Mouse (Mus musculus) liver, embryonic 11.5 days (tissue): ENCODE results near the gene Bpi. TPM values are rescaled to one million over a fixed set of nuclear protein-coding genes. Genes with fewer than 3 reads are reported as not detected.

Experiments used
- ATAC-seq: fragments of 200-750 bp; cut with Nextera tagmentation; replicated peaks from 2 replicates; pipeline ENCODE4 v1.8.0; 2017; ENCODE audit warnings: moderate number of reproducible peaks, mild to moderate bottlenecking, moderate TSS enrichment, moderate library complexity; ENCODE audit not compliant: low FRiP score
- DNase-seq: peaks from one replicate; pipeline ENCODE4 v3.0.0-alpha.2; 2017; ENCODE audit warnings: low spot score
- H3K27ac ChIP-seq: fragments of 300-500 bp; sonication (generic); 2 replicates; pipeline ENCODE4 v1.5.1; 2014; ENCODE audit warnings: mild to moderate bottlenecking, low read depth, low read length, control low read depth
- H3K27me3 ChIP-seq: fragments of 300-500 bp; sonication (generic); replicated peaks from 2 replicates; pipeline ENCODE4 v1.6.1; 2014; ENCODE audit warnings: low read length, mixed read lengths; ENCODE audit not compliant: control insufficient read depth, insufficient read depth
- H3K36me3 ChIP-seq: fragments of 300-500 bp; sonication (generic); 2 replicates; pipeline ENCODE4 v1.6.1; 2014; ENCODE audit warnings: mild to moderate bottlenecking, low read length, moderate library complexity, mixed read lengths; ENCODE audit not compliant: control insufficient read depth, insufficient read depth
- H3K4me1 ChIP-seq: fragments of 300-500 bp; sonication (generic); replicated peaks from 2 replicates; pipeline ENCODE4 v1.6.1; 2014; ENCODE audit warnings: low read length, mixed read lengths; ENCODE audit not compliant: control insufficient read depth, insufficient read depth
- H3K4me2 ChIP-seq: fragments of 300-500 bp; sonication (generic); 2 replicates; pipeline ENCODE4 v1.6.1; 2014; ENCODE audit warnings: mild to moderate bottlenecking, control low read depth, moderate library complexity
- H3K4me3 ChIP-seq: fragments of 300-500 bp; sonication (generic); 2 replicates; pipeline ENCODE4 v1.5.1; 2014; ENCODE audit warnings: low read depth, low read length, control low read depth
- H3K9ac ChIP-seq: fragments of 300-500 bp; sonication (generic); 2 replicates; pipeline ENCODE4 v1.6.1; 2014; ENCODE audit warnings: low read depth, low read length, control low read depth
- H3K9me3 ChIP-seq: fragments of 300-500 bp; sonication (generic); 2 replicates; pipeline ENCODE4 v1.6.1; 2016; ENCODE audit warnings: low read length, inconsistent platforms, mixed read lengths; ENCODE audit not compliant: control insufficient read depth
- WGBS: fragments of 180-500 bp; shearing (Covaris S2); extraction: QIAGEN DNeasy Blood & Tissue Kit; methylation state at CpG from one replicate; pipeline ENCODE4 v1.1.7; 2014; 5-methylcytosine and 5-hydroxymethylcytosine counted together
- microRNA-seq: library from miRNA; unstranded; fragments of <30 nt; microRNA quantifications from one replicate; pipeline ENCODE4, GENCODE M21; 2017; ENCODE audit warnings: borderline number of aligned reads
- polyA plus RNA-seq: library from polyadenylated mRNA; unstranded; fragments of >200 nt; fragmentation: Nextera tagmentation; extraction: Ambion mirVana; gene quantifications from 2 replicates; pipeline ENCODE4 v1.2.1, GENCODE M21; 2014

Gene Bpi
- polyA plus RNA-seq, 1 experiment from 2014 or later: not detected

DNA sequence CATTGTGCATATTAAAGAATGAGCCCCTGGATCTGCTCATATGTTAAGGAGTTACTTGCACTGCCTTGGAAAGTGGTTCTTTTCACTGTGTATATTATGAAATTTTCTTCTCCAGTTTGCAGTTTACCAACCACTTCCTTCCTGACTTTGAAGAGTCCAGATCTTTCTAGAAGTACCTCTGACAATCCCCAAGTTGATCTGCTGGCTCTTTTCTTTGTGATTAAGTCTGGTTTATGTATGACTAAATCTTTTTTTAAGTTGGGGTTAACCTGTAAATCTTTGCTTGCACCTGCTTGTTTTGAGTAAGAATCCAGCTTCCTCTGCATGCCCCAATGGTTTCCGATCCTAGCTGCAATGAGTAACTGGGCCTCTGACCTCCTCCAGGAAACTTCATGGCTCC, 55.2 kb downstream of the Bpi start:
- H3K4me1 ChIP-seq: no peaks in the 10 kb centered on the region
- no peak overlapping the region for H3K27ac ChIP-seq
- no peaks in the 10 kb centered on the region for H3K27me3 ChIP-seq
- 68% methylated on average over 1 of the region's 1 CpGs for WGBS
- no peak overlapping the region for H3K4me3 ChIP-seq
- no peak overlapping the region for H3K4me2 ChIP-seq
- H3K36me3 ChIP-seq: no peaks in the 10 kb centered on the region
- DNase-seq: no peak
- H3K9me3 ChIP-seq: no peaks in the 10 kb centered on the region
- no peak for ATAC-seq
- no peak overlapping the region for H3K9ac ChIP-seq

DNA sequence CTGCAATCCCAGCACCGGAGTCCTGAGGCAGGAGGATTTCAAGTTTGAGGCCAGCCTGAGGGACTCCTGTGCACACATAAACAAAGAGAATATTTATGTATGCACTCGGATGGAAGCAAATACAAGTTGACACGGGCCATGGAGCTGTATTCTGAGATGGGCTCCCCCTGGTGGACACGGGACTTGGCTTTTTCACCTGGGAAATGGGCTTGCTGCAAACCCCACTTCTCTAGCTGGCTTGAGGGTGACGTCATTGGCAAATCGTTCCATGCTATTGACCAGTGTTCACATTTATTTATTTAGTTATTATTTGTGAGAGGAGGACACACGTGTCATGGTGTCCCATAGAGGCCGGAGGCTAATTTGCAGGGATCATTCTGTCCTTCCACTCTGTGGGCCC, 58.5 kb downstream of the Bpi start:
- no peak overlapping the region for H3K9ac ChIP-seq
- no peak overlapping the region for H3K4me2 ChIP-seq
- ATAC-seq (no peak), DNase-seq (no peak)
- no peaks in the 10 kb centered on the region for H3K4me1 ChIP-seq
- no peak overlapping the region for H3K27ac ChIP-seq
- 57% methylated on average over 8 of the region's 8 CpGs for WGBS
- H3K9me3 ChIP-seq: no peaks in the 10 kb centered on the region
- no peaks in the 10 kb centered on the region for H3K36me3 ChIP-seq
- H3K4me3 ChIP-seq: no peak overlapping the region
- H3K27me3 ChIP-seq: no peaks in the 10 kb centered on the region

DNA sequence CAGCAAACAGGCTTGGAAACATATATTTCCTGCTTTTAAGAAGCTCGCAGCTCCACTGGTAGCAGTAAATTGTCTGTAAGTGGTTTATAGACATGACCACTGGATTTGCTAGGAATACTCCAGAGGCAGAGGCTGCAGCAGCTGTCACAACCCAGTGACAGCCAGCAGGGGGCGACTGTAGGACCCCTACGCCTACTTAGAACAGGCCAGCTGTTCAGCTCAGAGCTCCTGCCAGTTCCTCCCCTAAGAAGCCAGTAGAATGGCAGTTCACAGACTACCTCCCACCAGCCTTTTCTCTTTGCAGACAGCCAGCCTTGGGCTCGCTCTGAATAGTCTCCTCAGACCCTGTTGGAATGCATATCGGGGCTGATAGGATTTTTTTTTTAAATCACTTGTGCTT, 59.1 kb downstream of the Bpi start:
- no peaks in the 10 kb centered on the region for H3K27me3 ChIP-seq
- DNase-seq: peak; percentile 63
- H3K4me1 ChIP-seq: no peaks in the 10 kb centered on the region
- no peak for ATAC-seq
- no peaks in the 10 kb centered on the region for H3K36me3 ChIP-seq
- H3K9ac ChIP-seq: no peak overlapping the region
- no peak overlapping the region for H3K4me2 ChIP-seq
- H3K9me3 ChIP-seq: no peaks in the 10 kb centered on the region
- no peak overlapping the region for H3K27ac ChIP-seq
- H3K4me3 ChIP-seq: no peak overlapping the region
- 26% methylated on average over 5 of the region's 5 CpGs for WGBS

DNA sequence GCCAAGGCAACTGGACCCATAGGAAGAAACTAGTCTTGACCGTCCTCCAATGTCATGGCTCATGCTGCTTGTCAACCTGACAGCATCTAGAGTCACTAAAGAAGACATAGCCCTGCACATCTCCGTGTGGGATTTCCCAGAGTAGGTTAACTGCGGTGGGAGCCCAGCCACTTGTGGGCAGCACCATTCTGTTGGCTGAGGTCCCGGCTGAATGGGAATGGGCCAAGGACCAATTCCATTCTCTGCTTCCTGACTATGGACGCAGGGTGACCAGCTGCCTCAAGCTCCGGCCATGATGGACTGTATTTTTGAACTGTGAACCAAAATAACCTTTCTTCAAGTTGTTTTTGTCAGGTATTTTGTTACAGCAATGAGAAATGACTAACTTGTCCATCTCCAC, 63.7 kb downstream of the Bpi start:
- no peaks in the 10 kb centered on the region for H3K4me1 ChIP-seq
- no peak overlapping the region for H3K27ac ChIP-seq
- 84% methylated on average over 6 of the region's 6 CpGs for WGBS
- ATAC-seq: no peak
- H3K4me3 ChIP-seq: no peak overlapping the region
- H3K9me3 ChIP-seq: no peaks in the 10 kb centered on the region
- H3K9ac ChIP-seq: no peak overlapping the region
- no peak overlapping the region for H3K4me2 ChIP-seq
- no peaks in the 10 kb centered on the region for H3K36me3 ChIP-seq
- no peaks in the 10 kb centered on the region for H3K27me3 ChIP-seq
- no peak for DNase-seq

DNA sequence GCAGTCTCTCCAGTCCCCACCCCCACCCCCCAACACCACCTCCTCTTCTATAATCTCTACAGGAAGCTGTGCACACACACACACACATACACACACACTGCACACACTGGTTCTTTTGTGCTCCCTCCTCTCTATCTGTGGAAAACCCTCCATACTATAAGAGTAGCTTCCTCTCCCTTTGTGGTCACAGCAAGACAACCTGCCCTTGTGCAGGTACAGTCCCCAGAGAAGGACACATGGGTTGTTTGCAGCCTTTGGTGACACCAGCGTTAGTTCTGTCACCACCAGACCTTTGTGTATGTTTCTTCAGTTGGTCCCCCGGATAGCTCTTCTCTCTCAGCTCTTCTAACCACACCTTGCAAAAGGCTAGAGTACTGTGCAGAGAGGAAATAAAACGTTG, 65.0 kb downstream of the Bpi start:
- WGBS: 65% methylated on average over 3 of the region's 3 CpGs
- DNase-seq: no peak
- H3K36me3 ChIP-seq: no peaks in the 10 kb centered on the region

DNA sequence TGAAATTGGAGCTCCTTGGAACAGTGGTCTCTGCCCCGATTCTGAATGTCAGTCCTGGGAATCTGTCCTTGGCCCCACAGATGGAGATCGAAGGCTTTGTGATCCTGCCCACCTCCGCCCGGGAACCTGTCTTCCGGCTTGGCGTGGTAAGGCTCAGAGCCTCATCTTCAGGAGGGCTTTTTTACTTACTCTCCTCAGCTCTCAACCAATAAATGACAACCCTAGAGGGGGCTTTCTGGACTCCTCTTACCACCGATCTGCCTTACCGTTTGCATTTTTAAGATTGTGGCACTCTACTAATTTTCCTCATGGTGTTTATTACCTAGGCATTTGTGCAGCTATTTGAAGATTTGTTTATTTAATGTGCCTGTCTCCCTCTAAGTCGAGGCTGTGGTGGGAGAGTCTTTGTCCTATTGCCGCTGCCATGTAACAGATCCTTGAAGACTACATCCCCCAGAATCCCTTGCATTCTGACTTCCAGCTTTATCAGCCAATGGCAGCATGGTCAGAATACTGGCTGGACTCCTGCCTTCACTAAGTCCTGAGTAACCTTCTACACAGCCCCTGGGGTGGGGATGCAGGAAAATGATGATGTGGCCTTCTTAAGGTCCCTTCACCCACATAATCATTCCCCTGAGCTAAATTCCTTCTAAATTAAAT, 66.8 kb downstream of the Bpi start:
- Histone ChIP-seq H3K27ac (no peak overlapping the region), H3K9ac (no peak overlapping the region), H3K9me3 (no peaks in the 10 kb centered on the region), H3K4me3 (no peak overlapping the region), H3K4me1 (no peaks in the 10 kb centered on the region), H3K27me3 (no peaks in the 10 kb centered on the region), H3K4me2 (no peak overlapping the region), H3K36me3 (no peaks in the 10 kb centered on the region)
- DNase-seq (no peak), ATAC-seq (no peak)
- 54% methylated on average over 10 of the region's 10 CpGs for WGBS

More for the DNA sequence above, 65.0 kb downstream of the Bpi start:
- Histone ChIP-seq H3K27ac (no peak overlapping the region), H3K9ac (no peak overlapping the region), H3K4me3 (no peak overlapping the region), H3K27me3 (no peaks in the 10 kb centered on the region), H3K4me2 (no peak overlapping the region), H3K4me1 (no peaks in the 10 kb centered on the region), H3K9me3 (no peaks in the 10 kb centered on the region)
- ATAC-seq: no peak

DNA sequence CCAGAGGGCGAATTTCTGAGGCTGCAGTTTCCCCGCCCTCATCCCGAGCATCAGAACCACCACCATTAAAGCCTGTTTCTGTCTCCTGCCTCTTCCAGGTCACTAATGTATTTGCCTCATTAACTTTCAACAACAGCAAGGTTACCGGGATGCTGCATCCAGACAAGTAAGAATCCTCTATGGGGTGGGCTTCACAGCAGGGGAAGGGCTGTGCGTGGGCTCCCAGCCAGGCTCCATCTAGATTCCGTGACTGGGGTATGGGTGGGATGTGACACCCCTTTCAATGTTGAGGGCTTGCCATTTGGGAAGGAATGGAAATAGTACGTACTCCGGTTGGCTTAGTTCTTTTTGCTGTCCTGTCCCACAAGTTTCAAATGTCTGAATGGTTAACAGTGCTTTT, 67.7 kb downstream of the Bpi start:
- Histone ChIP-seq H3K4me1 (no peaks in the 10 kb centered on the region), H3K4me2 (no peak overlapping the region), H3K4me3 (no peak overlapping the region), H3K27me3 (no peaks in the 10 kb centered on the region), H3K9me3 (no peaks in the 10 kb centered on the region), H3K9ac (no peak overlapping the region), H3K27ac (no peak overlapping the region), H3K36me3 (no peaks in the 10 kb centered on the region)
- 88% methylated on average over 8 of the region's 8 CpGs for WGBS
- ATAC-seq (no peak), DNase-seq (no peak)

Small RNA genes lying within 50 kb of the gene (microRNA-seq; reads per million reads assigned to microRNA genes)
- not detected for gene Mir7685

Other genes with a start within 250 kb of the Bpi start
- gene Tti1, start 229.7 kb upstream of the Bpi start, polyA plus RNA-seq: 30.2 and 34.3 TPM in 2 replicates
- 48.2 and 52.5 TPM in 2 replicates for gene Rprd1b, start 229.6 kb upstream of the Bpi start, polyA plus RNA-seq
- 49.5 and 49.7 TPM in 2 replicates for gene Tgm2, start 111.7 kb upstream of the Bpi start, polyA plus RNA-seq
- 0.53 and 0.81 TPM in 2 replicates for gene D630003M21Rik, start 28.9 kb upstream of the Bpi start, polyA plus RNA-seq
- gene Lbp, start 48.4 kb downstream of the Bpi start, polyA plus RNA-seq: 12.9 and 13.7 TPM in 2 replicates
- gene Snhg11, start 117.5 kb downstream of the Bpi start, polyA plus RNA-seq: 2.4 and 3.9 TPM in 2 replicates
- gene Ralgapb, start 151.8 kb downstream of the Bpi start, polyA plus RNA-seq: 11.6 and 14.3 TPM in 2 replicates
- not detected in 2 replicates for gene Adig, start 244.5 kb downstream of the Bpi start, polyA plus RNA-seq